Mouse (Mus musculus) liver, adult (tissue): ENCODE data around the gene Usp29.

Experiments used
- GATA4 ChIP-seq: IDR thresholded peaks from 2 replicates; pipeline ENCODE4 v1.6.1; 2014; ENCODE audit warnings: mild to moderate bottlenecking, low read length; ENCODE audit not compliant: insufficient replicate concordance

Gene Usp29

DNA sequence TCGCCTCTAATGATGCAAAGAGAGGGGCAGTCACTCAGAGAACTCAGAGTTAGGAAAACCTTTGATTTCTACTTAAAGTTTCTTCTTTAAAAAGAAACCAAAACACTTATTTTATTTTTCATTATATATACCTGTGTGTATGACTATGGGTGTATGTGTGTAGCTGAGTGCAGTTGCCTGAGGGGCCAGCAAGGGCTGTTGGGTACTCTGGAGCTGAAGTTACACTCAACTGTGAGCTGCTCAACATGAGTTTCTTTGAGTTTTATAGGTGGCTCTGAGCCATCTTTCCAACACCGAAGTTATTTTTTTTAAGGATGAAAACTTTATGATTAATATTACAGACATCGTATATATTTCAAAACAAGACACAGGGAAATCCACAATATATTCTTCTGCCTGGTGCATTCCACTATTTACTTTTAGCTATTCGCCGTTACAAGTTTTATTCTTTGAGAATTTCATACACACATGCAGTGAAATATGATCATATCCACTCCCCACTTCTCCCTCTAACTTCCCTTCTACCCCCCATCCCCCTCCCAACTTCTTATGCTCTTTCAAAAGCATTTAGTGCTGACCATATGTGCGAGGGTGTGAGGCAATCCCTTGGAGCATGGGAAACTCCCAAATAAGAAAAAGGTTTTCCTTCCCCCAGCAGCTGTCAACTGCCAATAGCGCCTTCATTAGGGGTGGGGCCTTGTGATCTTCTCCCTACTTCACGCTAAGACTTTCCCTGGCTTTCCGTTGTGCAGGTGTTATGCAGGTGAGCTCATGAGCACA is 61.1 kb downstream of the Usp29 start:
- TF ChIP-seq GATA4: no peak

- TF ChIP-seq GATA4: no peak
Observed at GRCm38 (mm10) chr7:6793240-6793639, 62.9 kb downstream of the Usp29 start.

DNA sequence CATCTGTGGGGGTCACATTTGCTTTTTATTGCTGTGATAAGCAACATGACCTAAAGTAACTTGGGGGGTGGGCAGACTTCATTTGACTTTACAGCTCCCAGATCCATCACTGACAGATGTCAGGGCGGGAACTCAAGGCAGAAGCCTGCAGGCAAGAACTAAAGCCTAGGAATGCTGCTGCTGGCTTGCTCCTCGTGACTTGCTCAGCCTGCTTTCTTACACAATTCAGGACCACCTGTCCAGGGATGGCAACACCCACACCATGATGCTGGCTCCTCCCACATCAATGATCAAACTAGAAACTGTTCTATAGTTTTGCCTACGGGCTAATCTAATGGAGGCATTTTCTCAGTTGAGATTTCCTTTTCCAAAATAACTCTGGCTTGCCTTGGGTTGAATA is 63.4 kb downstream of the Usp29 start:
- TF ChIP-seq GATA4: no peak

DNA sequence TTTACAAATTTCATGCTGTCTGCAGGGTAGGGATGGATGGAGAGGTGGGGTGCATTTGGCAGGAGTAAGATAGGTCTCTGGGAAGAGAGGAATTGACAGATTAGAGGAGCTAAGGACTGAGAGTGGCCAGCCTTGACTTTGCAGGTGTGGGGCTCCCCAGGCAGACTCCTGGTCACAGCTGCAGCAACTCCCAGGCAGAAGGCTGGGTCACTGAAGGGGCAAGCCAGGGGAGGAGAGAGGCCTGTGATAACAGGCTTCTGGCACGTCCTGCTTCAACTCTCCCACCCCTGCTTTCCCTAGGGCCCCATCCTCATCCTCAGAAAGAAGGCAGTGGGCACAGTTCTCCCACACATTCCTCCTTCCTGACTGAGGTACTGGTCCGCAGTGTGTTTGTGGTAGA is 67.0 kb downstream of the Usp29 start:
- TF ChIP-seq GATA4: no peak

DNA sequence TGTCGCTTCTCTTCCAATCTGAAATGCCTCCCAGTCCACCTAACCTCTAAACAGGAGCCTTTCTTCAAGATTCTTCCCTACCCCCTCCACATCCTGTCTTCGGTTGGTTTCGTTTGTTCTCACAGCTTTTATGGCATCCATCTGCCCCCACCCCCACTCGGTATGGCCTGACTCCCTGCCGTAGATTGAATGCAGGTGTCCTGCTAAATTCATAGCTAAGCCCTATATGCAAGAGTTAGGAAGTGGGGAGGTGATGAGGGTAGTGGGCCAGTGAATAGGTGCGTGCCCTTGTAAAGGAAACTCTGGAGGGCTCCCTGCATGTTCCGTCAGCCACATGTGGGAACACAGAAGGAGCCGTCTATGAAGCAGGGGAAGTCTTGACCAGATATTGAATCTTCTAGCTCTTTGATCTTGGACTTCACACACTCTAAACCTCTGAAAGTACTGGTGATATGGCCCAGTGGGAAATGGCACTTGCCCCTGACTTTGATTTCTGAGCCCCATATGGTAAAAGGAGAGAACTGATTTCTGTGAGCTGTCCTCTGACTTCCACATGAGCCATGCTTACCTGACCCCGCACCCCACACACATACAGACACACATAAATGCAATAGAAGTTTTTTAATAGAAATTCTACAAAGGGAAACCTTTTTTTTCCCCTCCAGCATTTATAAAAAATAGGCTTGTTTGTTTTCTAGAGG is 68.9 kb downstream of the Usp29 start:
- no peak for TF ChIP-seq GATA4

DNA sequence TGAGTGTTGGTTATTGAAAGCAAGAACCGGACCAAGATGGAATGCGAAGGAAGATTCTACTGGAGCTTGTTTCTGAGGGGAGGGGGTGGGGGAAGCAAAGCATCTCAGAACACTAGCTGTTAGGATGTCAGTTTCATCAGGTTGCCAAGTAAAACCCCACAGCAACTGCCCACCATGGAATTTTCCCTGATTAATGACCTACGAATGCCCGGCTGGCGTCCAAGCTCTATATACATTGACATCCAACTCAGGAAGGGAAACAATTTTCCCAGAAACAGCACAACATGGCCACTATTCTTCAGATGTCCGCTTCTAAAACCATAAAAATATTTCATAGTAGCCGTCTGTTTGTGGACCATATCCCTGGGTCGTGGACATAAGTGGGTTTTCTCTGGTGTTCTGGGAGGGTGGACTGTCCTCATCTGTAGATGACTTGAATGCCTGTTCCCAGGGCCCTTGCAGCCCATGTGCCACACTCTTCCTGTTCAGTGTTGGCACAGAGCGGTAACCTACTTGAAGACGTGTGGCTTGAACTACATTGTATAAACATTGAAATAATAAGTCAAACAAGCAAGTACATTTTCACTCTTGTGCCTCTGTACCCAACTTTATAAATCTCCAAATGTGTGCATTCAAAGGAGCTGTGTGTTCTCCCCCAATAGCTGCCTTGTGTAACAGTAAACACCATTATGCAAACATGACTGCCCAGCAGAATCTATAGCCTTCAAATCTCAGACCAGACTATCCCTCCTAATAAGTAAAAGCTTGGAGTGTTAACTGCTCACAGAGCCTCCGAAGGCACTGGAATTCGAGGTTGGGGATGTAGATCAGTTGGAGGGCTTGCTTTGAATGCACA is 70.4 kb downstream of the Usp29 start:
- no peak for TF ChIP-seq GATA4

DNA sequence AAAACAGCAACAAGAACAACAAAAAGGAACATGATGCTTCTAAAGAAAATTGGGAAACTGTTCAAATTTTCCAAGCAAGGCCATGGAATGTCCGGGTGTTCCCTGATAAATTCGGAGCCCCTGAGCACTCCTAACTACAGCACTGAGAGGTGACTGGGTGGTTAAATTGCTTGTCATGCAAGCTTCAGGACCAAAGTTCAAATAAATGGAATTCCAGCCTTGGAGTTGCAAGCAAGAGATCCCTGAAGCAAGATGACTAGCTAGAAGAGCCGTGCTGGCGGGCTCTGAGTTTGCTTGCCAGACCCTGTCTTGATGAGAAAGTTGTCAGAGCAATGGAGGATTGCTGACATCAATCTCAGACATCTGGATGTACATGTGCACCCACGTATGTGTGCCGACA is 71.3 kb downstream of the Usp29 start:
- TF ChIP-seq GATA4: no peak

GRCm38 (mm10) chr7:6810556-6810955 is 80.2 kb downstream of the Usp29 start:
- no peak for TF ChIP-seq GATA4

DNA sequence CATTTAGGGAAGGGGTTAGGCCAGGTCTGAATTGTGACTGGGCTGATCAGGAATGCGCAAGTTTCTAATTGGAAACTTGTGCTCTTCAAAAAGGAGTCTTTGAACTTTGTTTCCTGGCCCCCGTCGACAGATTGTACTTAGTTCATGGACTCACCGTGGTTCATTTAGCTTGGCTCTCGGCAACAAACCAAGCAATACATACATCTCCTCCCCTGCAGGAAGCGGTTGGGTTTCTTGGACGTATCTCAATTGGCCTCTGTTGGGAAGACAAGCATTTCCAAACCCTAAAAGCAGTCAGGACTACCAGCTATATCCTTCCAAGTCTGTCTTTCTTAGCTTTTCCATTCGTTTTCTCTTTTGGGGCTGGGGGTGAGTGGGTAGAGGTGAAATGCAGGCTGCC is 84.6 kb downstream of the Usp29 start:
- TF ChIP-seq GATA4: no peak

DNA sequence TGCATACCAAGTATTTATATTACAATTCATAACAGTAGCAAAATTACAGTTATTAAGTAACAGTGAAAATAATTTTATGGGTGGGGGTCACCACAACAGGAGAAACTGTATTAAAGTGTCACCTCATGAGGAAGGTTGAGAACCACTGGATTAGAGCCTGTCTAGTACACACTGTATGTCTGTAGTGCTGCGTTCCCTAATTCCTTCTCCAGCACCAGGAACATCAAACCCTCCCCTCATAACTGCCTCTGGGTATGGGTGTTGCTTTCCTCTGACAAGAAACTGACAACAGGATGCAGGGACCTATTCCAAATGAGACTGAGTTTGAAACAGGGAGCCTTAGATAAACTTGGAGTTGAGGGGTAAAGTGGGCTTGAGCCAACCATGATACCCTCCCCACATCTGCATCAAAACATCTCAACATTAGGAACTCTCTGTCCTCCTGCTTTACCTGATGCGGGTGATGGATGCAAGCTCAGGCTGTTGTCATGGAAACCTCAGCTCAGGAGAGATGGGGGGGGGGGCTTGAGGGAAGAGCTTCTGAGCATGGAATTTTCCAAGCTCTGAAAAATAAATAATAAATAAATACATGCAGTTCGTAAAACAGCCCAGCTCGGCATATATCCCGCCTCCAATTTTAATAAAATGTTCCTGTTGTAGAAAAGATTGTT is 86.5 kb downstream of the Usp29 start:
- no peak for TF ChIP-seq GATA4

GRCm38 (mm10) chr7:6820296-6820695 is 89.9 kb downstream of the Usp29 start:
- no peak for TF ChIP-seq GATA4

- TF ChIP-seq GATA4: no peak
Observed at GRCm38 (mm10) chr7:6822633-6823032, 92.3 kb downstream of the Usp29 start.

- TF ChIP-seq GATA4: no peak
Observed at GRCm38 (mm10) chr7:6823673-6824072, 93.3 kb downstream of the Usp29 start.

DNA sequence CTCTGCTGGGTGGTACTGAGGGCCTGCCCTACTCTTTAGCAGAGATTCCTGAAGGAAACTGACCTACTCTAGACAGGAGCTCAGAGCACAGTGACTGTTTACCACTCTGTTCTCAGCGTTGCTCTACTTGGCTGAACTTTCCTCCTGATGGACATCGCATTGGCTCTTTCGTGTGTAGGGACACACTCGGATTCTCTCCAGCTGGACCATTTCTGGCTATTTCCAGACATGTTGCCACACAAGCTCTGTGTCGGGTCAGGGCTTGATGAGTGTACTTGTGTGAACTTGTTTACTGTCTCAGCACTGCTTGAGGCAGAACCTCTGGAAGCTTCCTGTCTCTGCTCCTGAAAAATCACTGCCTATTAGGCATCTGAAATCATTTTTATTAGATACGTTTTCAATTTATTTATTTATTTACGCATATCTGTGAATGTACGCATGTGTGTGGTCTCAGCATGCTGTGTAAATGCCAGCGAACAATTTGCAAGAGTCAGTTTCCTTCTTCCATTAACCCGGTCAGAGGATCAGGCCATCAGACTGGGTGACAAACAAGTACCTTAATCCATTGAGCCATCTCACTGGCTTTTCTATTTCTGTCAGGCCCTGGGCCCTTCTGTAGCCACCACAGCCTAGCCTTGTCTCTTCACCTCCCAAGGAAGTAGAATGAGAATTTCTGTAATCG is 95.7 kb downstream of the Usp29 start:
- TF ChIP-seq GATA4: no peak

DNA sequence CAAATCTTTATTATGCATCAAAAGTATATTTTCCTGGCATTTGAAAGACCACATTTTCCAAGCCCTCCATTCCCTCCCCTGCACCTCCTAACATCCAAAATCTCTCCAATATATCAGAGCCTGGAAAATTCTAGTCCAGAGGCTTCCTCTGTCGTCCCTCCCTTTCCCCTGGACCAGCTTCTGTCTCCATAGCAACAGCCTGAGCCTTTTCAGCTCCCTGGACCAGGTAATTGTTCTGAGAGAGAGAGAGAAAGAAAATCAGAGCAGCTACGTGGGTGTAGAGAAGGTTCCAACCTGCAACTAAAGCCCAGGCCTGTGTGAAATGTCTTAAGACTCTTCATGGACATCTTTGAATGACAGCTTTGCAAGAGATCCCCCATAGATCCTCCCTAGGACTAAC is 98.8 kb downstream of the Usp29 start:
- no peak for TF ChIP-seq GATA4

DNA sequence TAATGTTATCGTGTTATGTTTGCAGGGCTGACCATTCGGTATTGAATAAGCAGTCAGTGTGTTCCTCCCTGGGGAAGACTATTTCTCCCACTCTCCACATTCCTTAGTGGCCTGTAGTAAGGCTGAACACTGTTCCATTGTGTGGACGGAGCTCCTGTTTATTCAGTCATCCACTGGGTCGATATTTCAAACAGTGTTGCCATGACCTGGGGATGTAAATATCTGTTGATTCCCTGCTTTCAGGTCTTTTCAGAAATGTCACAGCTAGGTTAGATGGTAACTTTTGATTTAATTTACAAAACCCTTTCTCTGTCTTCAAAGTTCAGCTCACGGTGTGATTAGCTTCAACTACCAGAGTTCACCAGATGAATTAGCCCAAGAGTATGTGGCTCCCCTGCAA is 104.6 kb downstream of the Usp29 start:
- TF ChIP-seq GATA4: no peak
